Mouse (Mus musculus): ENCODE measurements around the gene Gm12830. TPM values are rescaled to one million over a fixed set of nuclear protein-coding genes. Genes with fewer than 3 reads are reported as not detected.
A peak's percentile ranks its signal among the peaks of the same experiment; 100 is the strongest.

The Gm12830 gene
- total RNA-seq, 2 experiments from 2014 or later = not detected

DNA sequence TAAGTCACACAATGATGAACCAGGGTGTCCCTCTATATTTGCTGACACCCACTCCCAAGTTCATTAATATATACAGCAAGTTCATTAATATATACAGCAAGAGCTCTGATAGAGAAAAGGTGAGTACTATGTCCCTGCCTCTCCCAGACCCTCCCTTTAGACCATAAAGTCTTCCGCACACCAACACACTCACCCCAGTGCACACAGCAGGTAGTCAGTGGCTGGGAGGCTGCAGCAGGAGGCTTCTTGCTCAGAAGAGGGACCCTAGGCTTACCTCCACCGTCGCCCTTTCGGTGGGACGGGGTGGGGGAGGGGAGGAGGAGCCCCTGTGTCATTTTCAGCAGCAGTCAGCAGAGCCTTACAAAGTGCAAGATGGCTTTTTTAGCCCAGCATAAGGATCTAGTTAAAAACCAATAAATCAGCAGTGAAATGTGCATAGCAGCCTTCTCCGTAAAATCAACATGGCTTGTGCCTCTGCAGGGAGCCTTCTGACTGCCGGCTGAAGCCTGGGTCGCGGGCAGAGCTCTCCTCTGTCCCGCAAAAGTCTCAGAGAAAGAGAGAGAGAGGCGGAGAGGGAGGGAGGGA is 20.9 kb downstream of the Gm12830 start:
- intact Hi-C loops (cut with DNase I; ENCODE audit: low total_unique reads) = no loop called here
- DNase-seq = no peak

- DNase-seq = peak; percentile 15
- intact Hi-C loops (cut with DNase I; ENCODE audit: low total_unique reads) = no loop called here
Measured at GRCm38 (mm10) chr4:114843097-114843721, 21.7 kb downstream of the Gm12830 start.

GRCm38 (mm10) chr4:114844600-114844999 is 23.1 kb downstream of the Gm12830 start:
- intact Hi-C loops (cut with DNase I; ENCODE audit: low total_unique reads) = no loop called here
- DNase-seq = no peak

- intact Hi-C loops (cut with DNase I; ENCODE audit: low total_unique reads) = no loop called here
- DNase-seq = no peak
Measured at GRCm38 (mm10) chr4:114845622-114846021, 24.1 kb downstream of the Gm12830 start.

- DNase-seq = no peak
- intact Hi-C loops (cut with DNase I; ENCODE audit: low total_unique reads) = no loop called here
Measured at GRCm38 (mm10) chr4:114846723-114847122, 25.2 kb downstream of the Gm12830 start.

GRCm38 (mm10) chr4:114853968-114854367 is 32.4 kb downstream of the Gm12830 start:
- intact Hi-C loops (cut with DNase I; ENCODE audit: low total_unique reads) = no loop called here
- DNase-seq = no peak

GRCm38 (mm10) chr4:114858426-114858825 is 36.9 kb downstream of the Gm12830 start:
- intact Hi-C loops (cut with DNase I; ENCODE audit: low total_unique reads) = no loop called here
- DNase-seq = no peak

DNA sequence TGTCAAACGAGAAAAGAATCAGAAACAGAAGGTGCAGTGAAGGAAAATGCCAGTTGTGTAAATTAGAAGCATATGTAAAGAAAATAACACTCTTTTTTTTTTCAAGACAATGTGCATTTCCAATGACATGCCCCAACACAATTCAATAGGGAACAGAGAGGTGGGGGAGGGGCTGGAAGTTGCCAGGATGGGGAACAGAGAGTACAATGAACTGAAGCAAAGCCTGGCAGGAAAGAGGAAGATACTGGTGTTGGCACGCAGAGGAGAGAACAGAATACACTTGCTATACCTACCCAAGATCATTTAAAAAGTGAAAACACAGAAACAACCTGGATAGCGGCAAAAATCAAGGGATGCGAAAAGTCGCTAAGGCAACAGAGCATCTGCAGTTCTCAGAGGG is 41.6 kb downstream of the Gm12830 start:
- intact Hi-C loops (cut with DNase I; ENCODE audit: low total_unique reads) = no loop called here
- no peak for DNase-seq

DNA sequence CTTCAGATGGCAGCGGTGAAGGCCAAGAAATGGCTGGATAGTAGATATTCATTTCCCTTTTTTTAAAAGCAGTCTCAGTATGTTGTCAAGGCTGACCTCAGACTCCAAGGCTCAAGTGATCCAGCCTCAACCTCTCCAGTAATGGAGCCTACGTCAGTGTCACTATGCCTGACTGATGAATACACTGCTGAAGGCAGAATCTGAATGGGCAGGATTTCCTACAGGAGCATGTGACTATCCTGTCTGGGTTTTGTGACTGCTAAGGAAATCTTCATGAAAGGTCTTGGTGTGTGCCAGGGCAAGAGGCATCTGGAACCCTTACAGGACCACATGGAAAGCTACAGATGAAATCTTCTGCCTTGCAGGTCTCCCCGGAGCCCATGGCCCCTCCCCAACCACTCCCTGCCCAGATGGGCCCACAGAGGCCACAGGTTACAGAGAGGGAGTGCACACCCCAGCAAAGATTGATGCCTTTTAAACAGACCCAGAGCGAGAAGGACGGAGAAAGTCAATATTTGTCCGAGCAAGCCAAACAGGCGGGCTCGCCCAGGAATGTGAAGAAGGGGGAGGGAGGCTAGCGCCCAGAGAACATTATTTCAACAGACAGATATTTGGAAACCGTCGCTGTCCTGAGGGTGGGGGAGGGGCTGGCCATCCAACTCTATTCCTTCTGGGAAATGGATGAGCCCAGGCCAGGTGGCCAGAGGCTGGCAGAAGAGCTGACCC is 48.4 kb downstream of the Gm12830 start:
- DNase-seq = no peak
- intact Hi-C loops (cut with DNase I; ENCODE audit: low total_unique reads) = no loop called here

DNA sequence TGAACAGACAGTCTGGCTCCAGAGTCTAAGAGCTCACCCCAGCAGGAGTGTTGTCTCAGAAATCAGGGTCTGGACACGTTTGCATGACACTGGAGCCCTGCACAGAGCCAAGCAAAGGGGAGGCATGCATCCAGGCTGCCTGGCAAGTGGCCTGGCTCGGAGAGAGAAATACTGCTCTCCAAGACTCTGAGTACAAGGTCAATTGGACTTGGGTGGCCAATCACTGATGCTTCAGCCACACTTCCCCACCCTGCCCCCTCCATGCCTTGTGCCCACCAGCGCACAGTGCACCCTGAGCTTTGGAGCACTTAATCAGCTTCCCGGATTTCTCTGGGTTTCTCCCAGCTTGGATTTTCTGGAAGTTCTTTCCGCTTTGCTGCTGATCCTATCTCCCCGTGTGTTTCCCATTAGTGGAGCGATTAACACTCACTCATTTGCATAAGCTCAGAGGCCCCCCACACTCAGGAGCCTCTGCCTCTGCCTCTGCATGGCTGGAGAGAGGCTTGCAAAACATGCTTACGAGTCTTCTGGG is 55.0 kb downstream of the Gm12830 start:
- intact Hi-C loops (cut with DNase I; ENCODE audit: low total_unique reads) = no loop called here

DNA sequence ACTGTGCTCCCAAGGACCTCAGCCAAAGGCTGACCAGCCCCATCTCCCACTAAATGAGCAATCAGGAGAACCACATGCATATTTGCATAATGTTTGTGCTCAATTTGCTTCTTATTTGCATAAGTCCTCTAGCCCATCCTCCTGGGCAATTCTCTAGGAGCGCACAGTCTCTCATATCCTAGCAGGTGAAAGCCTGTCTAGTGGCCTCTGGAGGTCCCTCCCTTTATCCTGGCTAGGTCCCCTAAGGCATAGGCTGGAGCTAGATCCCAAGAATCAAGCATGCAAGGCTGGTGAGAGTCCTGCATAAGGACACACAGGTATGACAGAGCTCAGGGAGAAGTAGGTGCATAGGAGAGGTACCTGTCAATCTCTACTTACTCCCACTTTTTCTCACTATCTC is 60.7 kb downstream of the Gm12830 start:
- no peak for DNase-seq
- intact Hi-C loops (cut with DNase I; ENCODE audit: low total_unique reads) = no loop called here

More for the DNA sequence above, 55.0 kb downstream of the Gm12830 start:
- no peak for DNase-seq

- intact Hi-C loops (cut with DNase I; ENCODE audit: low total_unique reads) = no loop called here
- DNase-seq = peak; percentile 19
Measured at GRCm38 (mm10) chr4:114897853-114898252, 76.3 kb downstream of the Gm12830 start.

- intact Hi-C loops (cut with DNase I; ENCODE audit: low total_unique reads) = no loop called here
- no peak for DNase-seq
Measured at GRCm38 (mm10) chr4:114899885-114900284, 78.4 kb downstream of the Gm12830 start.

DNA sequence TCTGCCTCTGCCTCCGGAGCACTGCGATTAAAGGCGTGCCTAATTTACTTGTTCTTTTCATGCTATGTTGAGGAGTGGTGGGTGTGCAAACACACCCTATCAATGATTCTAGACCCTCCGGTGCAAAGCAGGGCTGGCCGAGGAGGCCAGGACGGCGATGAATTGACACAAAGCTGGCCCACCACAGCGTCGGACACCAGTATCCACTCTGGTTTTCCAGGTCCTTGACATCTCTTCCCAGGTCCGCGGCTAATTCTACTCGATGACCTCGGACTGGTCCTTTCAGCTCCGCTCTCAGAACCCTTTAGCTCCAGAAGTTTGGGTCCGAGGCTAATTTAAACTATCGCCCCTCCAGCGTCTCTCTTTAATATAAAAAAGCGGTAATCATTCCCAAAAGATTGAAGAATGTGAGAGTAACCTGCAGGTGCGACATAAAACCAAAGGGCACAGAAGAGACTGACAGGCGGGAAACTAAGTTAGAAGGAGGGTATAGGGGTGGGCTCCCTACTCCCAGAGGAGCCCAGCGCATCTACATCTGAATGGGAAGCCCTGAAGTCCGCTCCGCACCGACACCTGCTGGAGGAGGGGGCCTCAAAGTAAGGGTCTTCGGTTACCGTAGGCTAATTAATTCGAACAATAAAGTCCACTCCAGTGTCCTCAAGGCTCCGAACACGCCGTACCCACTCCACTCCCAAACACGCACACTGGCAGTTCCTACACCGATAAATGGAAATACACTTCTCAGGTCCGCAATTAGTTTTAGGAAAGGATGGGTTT is 79.5 kb downstream of the Gm12830 start:
- no peak for DNase-seq
- intact Hi-C loops (cut with DNase I; ENCODE audit: low total_unique reads) = no loop called here

- intact Hi-C loops (cut with DNase I; ENCODE audit: low total_unique reads) = no loop called here
- DNase-seq = no peak
Measured at GRCm38 (mm10) chr4:114901643-114902351, 80.3 kb downstream of the Gm12830 start.

DNA sequence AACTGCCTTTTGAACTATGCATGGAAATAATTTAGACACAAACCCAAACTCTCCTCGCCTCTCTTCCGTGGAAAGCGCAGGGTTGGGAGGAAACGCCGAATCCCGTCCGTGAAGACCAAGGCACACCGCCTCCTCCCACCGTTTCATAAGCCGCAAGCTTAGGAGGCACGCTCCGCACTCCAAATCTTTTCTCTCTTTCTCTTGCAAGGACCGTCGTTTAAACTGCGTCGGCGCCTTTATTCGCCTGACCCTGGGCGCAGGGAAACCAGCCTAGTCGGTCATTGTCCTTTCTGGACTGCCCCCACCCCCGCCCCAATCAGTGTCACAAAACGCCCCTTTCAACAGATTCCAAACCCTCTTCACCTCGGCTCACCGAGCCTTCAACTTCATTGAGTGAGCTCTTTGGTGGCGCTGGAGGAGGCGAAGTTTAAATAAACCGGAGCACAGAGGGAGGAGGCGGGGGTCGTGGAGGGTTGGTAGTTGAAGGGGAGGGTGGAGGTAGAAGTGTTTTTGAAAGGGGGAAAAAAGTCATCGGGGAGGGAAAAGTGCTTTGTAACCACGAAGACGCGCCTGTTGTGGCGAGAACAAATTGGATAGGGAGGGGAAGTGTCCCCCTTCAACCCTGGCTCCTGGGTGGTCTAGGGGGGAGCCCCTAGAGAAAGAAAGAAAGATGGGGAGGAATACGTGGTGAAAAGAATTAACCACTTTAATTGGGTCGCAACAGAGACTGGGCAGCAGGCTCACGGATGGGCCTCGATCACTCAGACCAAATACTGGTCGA is 81.3 kb downstream of the Gm12830 start:
- intact Hi-C loops (cut with DNase I; ENCODE audit: low total_unique reads) = no loop called here

DNA sequence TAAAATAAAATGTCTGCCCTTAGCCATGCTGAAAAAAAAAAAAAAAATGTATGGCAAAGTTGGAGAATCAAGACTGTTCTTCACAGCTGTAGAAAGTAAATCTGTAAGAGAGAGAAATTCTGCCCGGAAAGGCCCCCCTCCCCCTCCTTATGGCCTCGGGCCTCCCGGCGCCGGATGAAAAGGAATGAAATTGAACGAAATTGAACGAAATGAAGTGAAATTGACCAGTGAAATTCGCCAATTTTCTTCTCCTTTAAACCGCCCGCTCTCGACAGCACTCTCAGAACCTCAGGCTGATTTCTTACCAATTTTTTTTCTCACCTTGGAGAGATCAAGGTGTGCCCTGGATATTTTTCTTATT is 81.9 kb downstream of the Gm12830 start:
- intact Hi-C loops (cut with DNase I; ENCODE audit: low total_unique reads) = no loop called here
- no peak for DNase-seq

More for the DNA sequence above, 81.3 kb downstream of the Gm12830 start:
- no peak for DNase-seq

DNA sequence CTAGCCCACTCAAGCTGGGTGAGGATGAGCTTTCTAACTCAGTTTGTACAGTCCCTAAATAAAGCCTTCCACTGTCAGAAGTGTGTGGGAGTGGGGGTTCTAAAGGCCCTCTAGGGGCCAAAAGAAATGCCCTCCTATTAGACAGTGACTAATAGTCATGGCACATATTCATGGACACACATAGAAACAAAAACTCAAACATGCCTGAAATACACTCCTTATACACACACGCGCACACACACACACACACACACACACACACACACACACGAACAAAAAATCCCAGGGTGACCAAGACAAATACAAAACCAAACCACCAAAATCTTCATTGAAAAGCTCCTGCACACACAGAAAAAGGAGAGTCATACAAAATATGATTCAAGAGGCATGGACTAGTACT is 84.0 kb downstream of the Gm12830 start:
- intact Hi-C loops (cut with DNase I; ENCODE audit: low total_unique reads) = loop anchor here (5.0 kb wide), 1 partner anchor 238 kb away; no protein-coding TSS in a partner anchor

More for the DNA sequence above, 84.0 kb downstream of the Gm12830 start:
- DNase-seq = no peak
